Mouse (Mus musculus) intestine, embryonic 16.5 days (tissue): ENCODE results near the gene Casp7. TPM values are rescaled to one million over a fixed set of nuclear protein-coding genes. Genes with fewer than 3 reads are reported as not detected.

Source experiments
- ATAC-seq: fragments of 200-750 bp; cut with Nextera tagmentation; 2 replicates; pipeline ENCODE4 v1.8.0; 2017; ENCODE audit warnings: moderate TSS enrichment, moderate library complexity
- H3K27ac ChIP-seq: fragments of 300-500 bp; sonication (generic); 2 replicates; pipeline ENCODE4 v1.5.1; 2014; ENCODE audit warnings: mild to moderate bottlenecking, low read length
- H3K27me3 ChIP-seq: fragments of 300-500 bp; sonication (generic); replicated peaks from 2 replicates; pipeline ENCODE4 v1.6.1; 2014; ENCODE audit warnings: low read length, control low read depth, mixed read lengths; ENCODE audit not compliant: control insufficient read depth, insufficient read depth
- H3K36me3 ChIP-seq: fragments of 300-500 bp; sonication (generic); 2 replicates; pipeline ENCODE4 v1.6.1; 2014; ENCODE audit warnings: low read length, control low read depth; ENCODE audit not compliant: control insufficient read depth, insufficient read depth
- H3K4me1 ChIP-seq: fragments of 300-500 bp; sonication (generic); 2 replicates; pipeline ENCODE4 v1.6.1; 2014; ENCODE audit warnings: low read length, control low read depth, mixed read lengths; ENCODE audit not compliant: control insufficient read depth, insufficient read depth
- H3K4me2 ChIP-seq: fragments of 300-500 bp; sonication (generic); 2 replicates; pipeline ENCODE4 v1.6.1; 2014; ENCODE audit warnings: low read depth, low read length, control low read depth
- H3K4me3 ChIP-seq: fragments of 300-500 bp; sonication (generic); 2 replicates; pipeline ENCODE4 v1.5.1; 2014; ENCODE audit warnings: mild to moderate bottlenecking, low read length
- H3K9ac ChIP-seq: fragments of 300-500 bp; sonication (generic); 2 replicates; pipeline ENCODE4 v1.6.1; 2014; ENCODE audit warnings: low read depth, low read length
- H3K9me3 ChIP-seq: fragments of 300-500 bp; sonication (generic); 2 replicates; pipeline ENCODE4 v1.6.1; 2016; ENCODE audit warnings: low read length, control low read depth; ENCODE audit not compliant: control insufficient read depth
- WGBS: fragments of 180-500 bp; shearing (Covaris S2); extraction: QIAGEN DNeasy Blood & Tissue Kit; methylation state at CpG from one replicate; pipeline ENCODE4 v1.1.7; 2014; 5-methylcytosine and 5-hydroxymethylcytosine counted together
- polyA plus RNA-seq: library from polyadenylated mRNA; unstranded; fragments of >200 nt; fragmentation: Nextera tagmentation; extraction: Ambion mirVana; gene quantifications from 2 replicates; pipeline ENCODE4 v1.2.1, GENCODE M21; 2015

The Casp7 gene
- polyA plus RNA-seq, 1 experiment from 2014 or later = 41.0 TPM

GRCm38 (mm10) chr19:56391307-56392046 lies 5.5 kb upstream of the Casp7 start:
- peak; percentile 95 for ATAC-seq
- Histone ChIP-seq H3K4me2 (peak overlapping the region; percentile 25; the same call in 1 of the 2 replicates), H3K9ac (peak overlapping the region; percentile 29; the same call in 1 of the 2 replicates), H3K36me3 (no peaks in the 10 kb centered on the region), H3K27ac (peak overlapping the region; percentile 92), H3K4me1 (peaks cover 8% of the 10 kb centered on the region), H3K27me3 (no peaks in the 10 kb centered on the region), H3K9me3 (no peaks in the 10 kb centered on the region), H3K4me3 (no peak overlapping the region)
- WGBS = 62% methylated on average over 6 of the region's 6 CpGs

- ATAC-seq = no peak
Measured at GRCm38 (mm10) chr19:56393311-56393866, 3.5 kb upstream of the Casp7 start.

DNA sequence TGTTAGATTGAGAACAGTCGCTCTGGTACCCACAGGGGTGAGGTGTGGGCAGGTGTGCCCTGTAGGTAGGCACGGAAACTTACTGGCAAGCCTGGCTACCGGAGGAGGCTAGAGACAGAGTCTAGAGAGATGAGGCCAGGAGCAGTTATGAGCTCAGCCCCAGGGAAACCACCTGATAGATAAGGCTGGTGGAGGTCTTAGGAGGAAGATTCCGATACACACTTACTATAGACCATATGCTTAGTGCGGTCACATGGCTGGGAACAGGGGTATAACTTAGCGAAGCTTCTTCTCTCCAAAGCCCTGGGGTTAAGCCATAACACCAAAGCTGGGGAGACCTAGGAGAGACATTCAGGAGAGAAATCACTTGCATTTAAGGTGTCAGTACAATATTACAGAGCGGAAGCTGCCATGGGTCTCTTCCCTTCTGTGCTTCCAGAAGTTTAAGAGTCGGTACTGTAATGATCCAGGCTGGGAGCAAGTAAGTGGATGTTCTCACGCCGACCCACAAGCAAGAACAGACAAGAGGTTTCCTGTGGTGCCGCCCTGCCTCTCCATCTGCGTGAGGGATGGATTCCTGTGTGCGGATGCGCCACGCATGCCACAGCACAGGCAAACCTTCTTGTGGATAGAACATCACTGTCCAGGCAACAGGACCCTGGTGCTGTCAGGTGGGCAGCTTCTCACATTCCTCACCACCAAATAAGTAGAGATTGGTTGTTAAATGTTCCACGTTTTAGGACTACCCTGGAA lies 1.6 kb upstream of the Casp7 start:
- H3K36me3 ChIP-seq = no peaks in the 10 kb centered on the region
- no peak for ATAC-seq
- H3K27ac ChIP-seq = no peak overlapping the region
- H3K27me3 ChIP-seq = no peaks in the 10 kb centered on the region
- no peaks in the 10 kb centered on the region for H3K9me3 ChIP-seq
- no peak overlapping the region for H3K4me2 ChIP-seq
- H3K9ac ChIP-seq = no peak overlapping the region
- no peak overlapping the region for H3K4me3 ChIP-seq
- H3K4me1 ChIP-seq = peaks cover 21% of the 10 kb centered on the region
- 88% methylated on average over 16 of the region's 16 CpGs for WGBS

More at GRCm38 (mm10) chr19:56393311-56393866, 3.5 kb upstream of the Casp7 start:
- Histone ChIP-seq H3K36me3 (no peaks in the 10 kb centered on the region), H3K27ac (no peak overlapping the region), H3K27me3 (no peaks in the 10 kb centered on the region), H3K9ac (no peak overlapping the region), H3K4me2 (no peak overlapping the region), H3K4me3 (no peak overlapping the region), H3K4me1 (peaks cover 20% of the 10 kb centered on the region), H3K9me3 (no peaks in the 10 kb centered on the region)
- WGBS = 82% methylated on average over 9 of the region's 9 CpGs

- no peaks in the 10 kb centered on the region for H3K36me3 ChIP-seq
- WGBS = 44% methylated on average over 12 of the region's 12 CpGs
- H3K9me3 ChIP-seq = no peaks in the 10 kb centered on the region
- peak overlapping the region; percentile 87 for H3K9ac ChIP-seq
- ATAC-seq = no peak
- no peak overlapping the region for H3K27ac ChIP-seq
- H3K4me2 ChIP-seq = peak overlapping the region; percentile 93
- peak overlapping the region; percentile 68 for H3K4me3 ChIP-seq
- peaks cover 23% of the 10 kb centered on the region for H3K4me1 ChIP-seq
- H3K27me3 ChIP-seq = no peaks in the 10 kb centered on the region
Measured at GRCm38 (mm10) chr19:56396227-56396626, 702 bp upstream of the Casp7 start.

DNA sequence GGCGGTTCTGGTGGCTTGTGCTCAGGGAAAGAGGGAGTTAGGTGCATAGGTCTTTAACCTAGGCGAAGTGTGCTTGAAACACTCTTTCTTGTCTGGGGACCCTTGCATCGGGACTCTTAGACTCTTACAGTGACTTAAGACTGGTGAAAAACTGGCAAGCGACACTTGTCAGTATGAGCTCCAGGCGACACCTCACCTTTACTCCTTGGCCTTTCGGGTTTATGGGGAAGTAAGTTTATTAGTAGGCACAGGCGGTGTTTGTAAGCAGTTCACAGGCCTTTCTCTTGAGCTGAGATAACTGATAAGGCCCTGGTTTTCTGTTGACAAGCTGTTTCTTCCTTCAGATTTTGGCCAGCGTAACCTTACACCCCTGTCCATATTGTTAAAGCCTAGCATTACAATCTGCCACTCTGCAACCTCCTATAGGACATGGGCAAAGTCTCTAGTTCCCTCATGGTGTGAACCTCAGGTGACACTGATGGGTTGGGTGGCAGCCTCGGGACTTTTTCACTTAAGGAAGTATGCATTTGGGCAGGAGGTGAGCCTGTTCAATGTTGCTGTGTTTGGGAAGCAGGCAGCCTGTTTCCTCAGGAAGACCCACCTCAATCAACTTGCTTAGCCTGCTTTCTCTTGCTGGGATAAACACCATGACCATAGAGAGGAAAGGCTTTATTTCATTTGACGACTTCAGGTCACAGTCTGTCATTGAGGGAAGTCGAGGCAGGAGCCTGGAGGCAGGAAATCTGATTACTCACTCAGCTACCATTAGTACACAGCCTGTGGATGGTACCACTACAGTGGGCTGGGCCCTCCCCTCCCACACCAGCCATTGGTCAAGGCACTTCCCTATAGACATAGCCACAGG lies 966 bp downstream of the Casp7 start:
- Histone ChIP-seq H3K36me3 (no peaks in the 10 kb centered on the region), H3K27me3 (no peaks in the 10 kb centered on the region), H3K9ac (peak overlapping the region; percentile 87), H3K27ac (peak overlapping the region; percentile 87), H3K4me1 (peaks cover 20% of the 10 kb centered on the region), H3K4me3 (peak overlapping the region; percentile 68), H3K4me2 (peak overlapping the region; percentile 93), H3K9me3 (no peaks in the 10 kb centered on the region)
- peak; percentile 26 for ATAC-seq
- WGBS = 40% methylated on average over 11 of the region's 11 CpGs

GRCm38 (mm10) chr19:56398528-56398795 lies 1.5 kb downstream of the Casp7 start:
- peaks cover 20% of the 10 kb centered on the region for H3K4me1 ChIP-seq
- no peak overlapping the region; the same call in 1 of the 2 replicates for H3K27ac ChIP-seq
- no peaks in the 10 kb centered on the region for H3K9me3 ChIP-seq
- H3K4me2 ChIP-seq = no peak overlapping the region
- no peaks in the 10 kb centered on the region for H3K36me3 ChIP-seq
- H3K4me3 ChIP-seq = no peak overlapping the region
- H3K27me3 ChIP-seq = no peaks in the 10 kb centered on the region
- ATAC-seq = no peak
- no peak overlapping the region for H3K9ac ChIP-seq

- ATAC-seq = peak; percentile 50
Measured at GRCm38 (mm10) chr19:56400200-56400599, 3.3 kb downstream of the Casp7 start.

GRCm38 (mm10) chr19:56401864-56402263 lies 4.9 kb downstream of the Casp7 start:
- peaks cover 15% of the 10 kb centered on the region for H3K4me1 ChIP-seq
- H3K4me2 ChIP-seq = no peak overlapping the region
- H3K9me3 ChIP-seq = no peaks in the 10 kb centered on the region
- no peak overlapping the region for H3K9ac ChIP-seq
- no peak for ATAC-seq
- no peaks in the 10 kb centered on the region for H3K27me3 ChIP-seq
- no peak overlapping the region for H3K27ac ChIP-seq
- WGBS = 67% methylated on average over 6 of the region's 6 CpGs
- peaks cover 7% of the 10 kb centered on the region; the same call in 1 of the 2 replicates for H3K36me3 ChIP-seq
- H3K4me3 ChIP-seq = no peak overlapping the region

More at GRCm38 (mm10) chr19:56400200-56400599, 3.3 kb downstream of the Casp7 start:
- no peak overlapping the region for H3K4me3 ChIP-seq
- H3K9ac ChIP-seq = no peak overlapping the region
- H3K36me3 ChIP-seq = peaks cover 7% of the 10 kb centered on the region; the same call in 1 of the 2 replicates
- WGBS = 41% methylated on average over 14 of the region's 14 CpGs
- peak overlapping the region; percentile 41; the same call in 1 of the 2 replicates for H3K27ac ChIP-seq
- peaks cover 20% of the 10 kb centered on the region for H3K4me1 ChIP-seq
- H3K4me2 ChIP-seq = no peak overlapping the region
- no peaks in the 10 kb centered on the region for H3K9me3 ChIP-seq
- no peaks in the 10 kb centered on the region for H3K27me3 ChIP-seq

DNA sequence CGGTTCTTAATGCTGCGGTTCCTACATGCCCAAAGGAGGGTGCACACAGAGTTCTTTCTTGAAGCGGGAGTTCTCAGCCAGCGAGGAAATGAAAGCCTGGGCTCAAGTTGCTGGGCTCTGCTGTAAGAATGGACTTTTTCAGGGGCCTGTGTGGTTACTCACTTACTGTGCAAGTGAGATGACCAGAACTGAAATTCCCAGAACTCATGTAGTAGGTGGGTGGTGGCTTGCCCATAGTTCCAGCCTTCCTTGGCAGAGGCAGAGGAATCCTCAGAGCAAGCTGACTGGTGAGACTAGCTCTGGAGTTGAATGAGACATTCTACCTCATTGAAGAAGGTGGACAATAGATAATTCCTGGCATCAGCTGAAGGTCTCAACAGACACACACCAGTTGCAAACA lies 8.9 kb downstream of the Casp7 start:
- H3K4me1 ChIP-seq = no peaks in the 10 kb centered on the region
- ATAC-seq = no peak
- H3K4me3 ChIP-seq = no peak overlapping the region
- H3K4me2 ChIP-seq = no peak overlapping the region
- 94% methylated on average over 4 of the region's 4 CpGs for WGBS
- H3K9me3 ChIP-seq = no peaks in the 10 kb centered on the region
- no peak overlapping the region for H3K27ac ChIP-seq
- no peaks in the 10 kb centered on the region for H3K27me3 ChIP-seq
- peaks cover 17% of the 10 kb centered on the region for H3K36me3 ChIP-seq
- H3K9ac ChIP-seq = no peak overlapping the region
